Mouse (Mus musculus): ENCODE results near the gene Nav2.

The Nav2 gene

GRCm38 (mm10) chr7:49496766-49497425 is 588.4 kb downstream of the Nav2 start:
- in situ Hi-C loops (cut with MboI, MseI), result no loop called here

GRCm38 (mm10) chr7:49497426-49497892 is 588.9 kb downstream of the Nav2 start:
- in situ Hi-C loops (cut with MboI, MseI), result no loop called here

DNA sequence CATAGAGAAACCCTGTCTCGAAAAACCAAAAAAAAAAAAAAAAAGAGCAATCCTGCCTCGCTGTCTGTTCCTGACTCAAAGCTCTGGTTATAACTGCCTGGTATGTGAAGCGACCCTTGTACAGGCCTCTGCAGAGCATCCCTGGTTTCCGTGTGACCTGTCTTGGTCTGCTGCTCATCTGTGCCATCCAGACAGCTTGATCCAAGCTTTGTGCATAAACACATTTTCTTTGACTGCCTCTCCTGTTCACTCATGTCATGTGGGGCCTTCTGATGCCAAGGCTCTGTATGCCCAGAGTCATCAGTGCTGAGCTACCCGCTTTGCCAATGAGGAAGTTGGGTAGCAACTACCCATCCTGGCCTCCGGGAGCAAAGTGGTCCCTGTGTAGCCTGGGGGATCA is 591.1 kb downstream of the Nav2 start:
- in situ Hi-C loops (cut with MboI, MseI), result no loop called here

DNA sequence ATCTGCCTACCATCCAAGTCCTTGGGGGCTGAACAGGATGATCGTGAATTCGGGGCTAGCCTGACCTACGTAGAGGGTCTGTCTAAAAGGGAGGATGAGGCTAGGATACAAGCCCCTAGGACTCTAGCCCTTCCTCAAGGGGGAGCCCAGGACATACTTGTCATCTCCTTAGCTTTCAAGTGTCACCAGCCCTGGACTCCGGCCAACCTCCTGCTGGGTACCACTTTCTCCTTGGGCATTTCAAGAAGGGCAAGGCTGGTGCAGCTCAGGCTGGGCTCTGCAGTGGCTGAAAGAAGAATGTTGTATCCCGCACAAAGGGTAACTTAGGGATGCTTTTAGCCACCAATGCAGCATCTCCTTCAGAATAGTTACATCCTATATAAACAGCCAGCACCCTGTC is 592.4 kb downstream of the Nav2 start:
- in situ Hi-C loops (cut with MboI, MseI), result no loop called here

DNA sequence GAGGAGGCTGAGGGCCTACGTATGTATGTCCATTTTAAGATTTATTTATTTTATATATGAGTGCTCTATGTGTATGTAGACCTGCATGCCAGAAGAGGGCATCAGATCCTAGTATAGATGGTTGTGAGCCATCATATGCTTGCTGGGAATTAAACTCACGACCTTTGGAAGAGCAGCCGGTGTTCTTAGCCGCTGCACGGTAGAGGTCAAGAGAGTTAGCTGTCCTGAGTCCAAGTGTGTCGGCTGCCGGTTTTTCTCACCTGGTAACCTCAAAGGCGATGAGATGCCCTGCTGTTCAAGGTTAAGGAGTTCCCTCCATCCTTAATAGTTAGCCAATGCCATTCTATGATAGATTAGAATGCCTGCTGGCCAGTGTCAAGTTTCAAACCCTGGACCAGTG is 594.9 kb downstream of the Nav2 start:
- in situ Hi-C loops (cut with MboI, MseI), result no loop called here

DNA sequence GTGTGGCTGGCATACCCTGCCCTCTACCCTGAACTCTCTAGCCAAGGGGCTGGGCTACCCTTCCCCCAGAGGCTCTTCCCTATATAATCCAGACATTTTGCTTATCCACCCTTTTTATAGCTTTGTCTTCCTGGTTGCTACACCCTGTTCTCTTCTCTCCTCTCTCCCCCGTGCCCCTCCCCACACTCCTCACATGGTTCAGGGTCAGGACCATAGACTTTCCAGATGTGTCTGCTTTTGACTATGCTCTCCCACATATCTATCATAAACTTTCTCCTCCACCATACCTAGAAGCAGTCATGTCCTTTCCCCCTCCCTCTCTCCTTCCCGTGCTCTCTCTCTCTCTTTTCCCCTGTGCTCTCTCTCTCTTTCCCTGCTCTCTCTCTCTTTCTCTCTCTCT is 595.4 kb downstream of the Nav2 start:
- in situ Hi-C loops (cut with MboI, MseI), result no loop called here

DNA sequence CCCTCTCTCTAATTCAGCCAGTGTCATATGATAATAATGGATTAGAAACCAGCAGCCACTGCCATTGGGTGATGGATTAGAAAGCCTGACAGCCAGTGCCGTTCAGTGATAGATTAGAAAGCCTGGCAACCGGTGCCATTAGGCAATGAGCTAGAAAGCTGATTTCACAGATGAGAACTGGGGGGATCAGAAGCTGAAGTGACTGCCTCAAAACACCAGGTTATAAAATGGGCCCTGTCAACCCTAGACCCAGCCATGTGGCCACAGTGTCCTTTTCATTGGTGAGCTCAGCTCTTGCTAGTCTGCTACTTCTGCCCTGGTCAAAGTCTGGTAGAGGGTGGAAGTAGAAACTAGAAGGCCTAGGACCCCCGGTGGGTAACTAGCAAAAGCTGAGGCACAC is 595.8 kb downstream of the Nav2 start:
- in situ Hi-C loops (cut with MboI, MseI), result no loop called here

DNA sequence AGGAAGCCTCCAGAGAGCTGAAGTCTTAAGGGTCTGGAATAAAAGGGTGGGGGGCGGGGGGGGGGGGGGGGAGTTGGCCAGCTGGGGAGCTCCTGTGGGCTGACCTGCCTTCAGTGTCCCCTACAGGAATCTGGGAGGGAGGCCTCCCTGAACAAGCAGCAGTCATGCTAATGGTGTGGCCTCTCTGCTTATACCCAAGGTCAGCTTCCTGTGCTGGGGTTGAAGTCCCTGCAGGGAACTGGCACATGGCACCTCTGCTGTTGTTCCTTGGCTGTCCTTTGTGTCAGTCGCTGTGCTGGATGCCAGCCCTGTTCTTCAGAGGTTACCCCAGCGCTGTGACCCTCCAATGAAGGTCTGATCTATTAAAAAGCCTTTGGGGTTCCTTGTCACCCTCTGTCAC is 596.5 kb downstream of the Nav2 start:
- in situ Hi-C loops (cut with MboI, MseI), result no loop called here

DNA sequence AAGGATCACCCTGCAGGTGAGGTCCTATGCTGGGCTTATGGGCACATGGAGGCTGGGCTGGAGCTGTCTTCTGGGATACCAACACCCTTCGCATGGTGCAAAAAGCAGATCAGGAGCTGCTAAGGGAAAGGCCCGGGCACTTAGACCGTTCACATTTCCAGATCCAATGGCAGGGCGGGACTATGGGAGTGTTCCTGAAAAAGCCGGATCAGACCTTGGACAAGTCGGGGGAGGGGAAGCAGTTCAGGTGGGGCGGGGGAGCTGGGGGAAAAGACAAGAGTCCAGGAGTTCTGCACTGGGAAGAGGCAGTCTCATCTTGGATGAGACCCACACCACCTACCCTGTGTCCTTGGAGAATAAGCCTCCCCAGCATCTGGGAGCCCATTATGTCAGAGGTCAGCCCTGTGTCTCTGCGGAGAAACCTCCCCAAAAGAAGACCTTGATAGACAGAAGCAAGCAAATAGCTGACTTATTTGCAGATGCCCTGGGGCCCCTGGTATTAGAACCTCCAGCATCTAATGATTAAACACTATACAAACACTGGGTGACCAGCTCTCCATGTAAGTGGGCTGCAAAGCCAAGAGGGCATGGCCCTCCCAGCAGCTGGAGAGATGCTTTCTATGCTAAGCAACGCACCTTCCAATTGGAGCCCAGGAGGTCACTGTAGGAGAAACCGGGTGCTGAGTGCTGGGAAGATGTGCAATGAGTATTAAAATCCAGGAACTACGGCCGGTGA is 597.7 kb downstream of the Nav2 start:
- in situ Hi-C loops (cut with MboI, MseI), result no loop called here

- in situ Hi-C loops (cut with MboI, MseI), result no loop called here
Observed at GRCm38 (mm10) chr7:49507943-49508506, 599.5 kb downstream of the Nav2 start.

- in situ Hi-C loops (cut with MboI, MseI), result no loop called here
Observed at GRCm38 (mm10) chr7:49511820-49512453, 603.4 kb downstream of the Nav2 start.

DNA sequence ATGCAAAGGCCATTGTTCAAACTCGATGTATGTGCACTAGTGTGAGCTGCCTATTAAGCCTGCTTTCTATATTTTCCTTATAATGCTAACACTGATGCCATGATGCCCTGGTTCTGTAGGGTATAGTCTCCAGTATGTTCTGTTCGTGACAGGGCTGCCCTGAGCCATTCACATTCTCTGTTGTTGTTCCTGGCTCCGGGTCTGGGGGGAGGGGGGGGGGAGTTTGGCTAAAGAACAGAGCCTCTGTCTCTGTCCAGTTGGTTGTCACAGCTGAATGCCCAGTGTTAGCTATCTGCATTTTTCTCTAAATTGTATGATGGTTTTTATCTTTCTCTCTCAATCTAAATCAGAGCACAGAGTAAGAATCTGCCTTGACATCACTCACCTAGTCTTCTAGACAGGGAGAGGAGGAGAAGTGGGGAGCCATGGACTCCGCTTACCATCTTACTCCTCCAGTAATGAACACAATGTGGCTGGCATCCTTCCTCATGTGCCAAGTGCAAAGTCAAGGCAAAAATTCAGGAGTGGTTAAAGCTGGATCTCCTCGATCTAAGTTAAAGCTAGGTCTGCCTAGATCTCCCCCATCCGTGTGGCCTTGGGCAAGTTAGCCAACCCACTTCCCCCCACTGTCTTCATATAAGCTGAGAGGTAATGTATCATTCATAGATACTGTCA is 605.4 kb downstream of the Nav2 start:
- in situ Hi-C loops (cut with MboI, MseI), result no loop called here

- in situ Hi-C loops (cut with MboI, MseI), result no loop called here
Observed at GRCm38 (mm10) chr7:49515012-49515411, 606.5 kb downstream of the Nav2 start.

DNA sequence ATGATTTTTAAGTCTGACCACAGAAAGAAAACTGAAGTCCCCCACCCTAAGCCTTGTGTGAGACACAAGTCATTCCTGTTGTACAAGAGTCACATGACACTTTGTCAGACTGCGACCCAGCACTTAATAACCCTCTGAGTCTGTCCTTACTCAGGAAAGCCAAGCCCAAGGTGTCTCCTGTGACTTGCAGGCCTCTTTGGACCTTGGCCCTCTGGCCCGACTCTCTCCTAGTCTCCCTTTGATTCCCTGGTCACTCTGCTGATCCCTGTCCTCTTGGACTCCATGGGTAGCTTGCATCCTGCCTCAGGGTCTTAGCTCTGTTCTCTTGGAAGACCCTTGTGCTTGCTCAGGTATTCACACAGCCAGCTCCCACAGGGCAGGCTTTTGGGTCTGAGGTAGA is 612.0 kb downstream of the Nav2 start:
- in situ Hi-C loops (cut with MboI, MseI), result no loop called here

GRCm38 (mm10) chr7:49521349-49521748 is 612.8 kb downstream of the Nav2 start:
- in situ Hi-C loops (cut with MboI, MseI), result no loop called here

DNA sequence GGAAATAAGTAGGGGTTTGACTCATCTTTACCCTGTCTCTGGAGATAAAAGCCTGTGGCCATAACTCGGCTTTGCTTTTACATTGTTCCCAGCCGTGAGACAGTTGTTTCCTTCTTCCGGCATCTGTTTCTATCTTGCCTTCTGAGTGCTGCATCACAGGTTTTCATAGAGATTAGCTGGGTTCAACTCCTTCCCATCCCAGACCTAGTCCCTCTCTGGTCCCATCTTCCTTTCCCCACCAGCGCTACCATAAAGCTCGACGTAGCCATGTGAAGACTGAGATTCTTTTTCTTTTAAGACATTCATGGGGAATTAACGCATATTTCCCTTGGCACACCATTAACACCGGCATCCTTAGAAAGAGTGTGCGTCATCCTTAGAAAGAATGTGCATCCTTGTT is 613.5 kb downstream of the Nav2 start:
- in situ Hi-C loops (cut with MboI, MseI), result no loop called here

- in situ Hi-C loops (cut with MboI, MseI), result no loop called here
Observed at GRCm38 (mm10) chr7:49522411-49523114, 614.0 kb downstream of the Nav2 start.

DNA sequence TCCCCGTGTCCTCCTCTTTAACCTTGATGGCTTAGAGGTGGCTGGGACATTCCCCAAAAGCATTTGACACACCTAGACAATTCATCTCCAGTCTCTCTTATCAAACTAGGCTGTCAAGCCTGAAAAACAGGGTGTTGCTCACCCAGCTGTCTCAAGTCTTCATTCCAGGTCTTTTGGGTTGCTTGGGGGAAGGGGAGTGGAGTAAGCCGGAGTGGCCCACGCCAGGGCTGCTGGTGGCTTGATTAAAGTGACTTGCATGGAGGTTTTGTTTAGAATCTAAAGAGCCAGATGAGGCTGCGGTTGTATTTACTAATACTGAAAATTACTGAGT is 614.6 kb downstream of the Nav2 start:
- in situ Hi-C loops (cut with MboI, MseI), result no loop called here

DNA sequence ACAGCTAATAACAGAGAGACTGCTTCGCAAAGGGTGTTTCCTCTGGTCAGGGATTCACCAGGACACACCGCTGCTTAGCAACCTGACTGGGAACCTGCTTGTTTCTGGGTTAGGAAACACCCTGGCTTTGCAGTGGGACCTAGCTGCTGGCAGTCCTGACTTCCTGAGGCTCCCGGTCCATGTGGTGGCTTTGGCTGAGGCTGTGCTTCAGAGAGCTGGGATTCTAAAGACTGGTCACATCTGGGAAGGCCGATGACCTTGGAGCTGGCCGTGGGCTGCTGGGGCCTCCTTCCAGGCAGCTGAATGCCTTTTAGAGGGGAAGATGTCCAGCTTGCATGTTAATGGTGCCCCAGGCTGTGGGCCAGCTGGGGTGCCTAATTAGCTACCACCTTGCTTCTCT is 615.2 kb downstream of the Nav2 start:
- in situ Hi-C loops (cut with MboI, MseI), result no loop called here

DNA sequence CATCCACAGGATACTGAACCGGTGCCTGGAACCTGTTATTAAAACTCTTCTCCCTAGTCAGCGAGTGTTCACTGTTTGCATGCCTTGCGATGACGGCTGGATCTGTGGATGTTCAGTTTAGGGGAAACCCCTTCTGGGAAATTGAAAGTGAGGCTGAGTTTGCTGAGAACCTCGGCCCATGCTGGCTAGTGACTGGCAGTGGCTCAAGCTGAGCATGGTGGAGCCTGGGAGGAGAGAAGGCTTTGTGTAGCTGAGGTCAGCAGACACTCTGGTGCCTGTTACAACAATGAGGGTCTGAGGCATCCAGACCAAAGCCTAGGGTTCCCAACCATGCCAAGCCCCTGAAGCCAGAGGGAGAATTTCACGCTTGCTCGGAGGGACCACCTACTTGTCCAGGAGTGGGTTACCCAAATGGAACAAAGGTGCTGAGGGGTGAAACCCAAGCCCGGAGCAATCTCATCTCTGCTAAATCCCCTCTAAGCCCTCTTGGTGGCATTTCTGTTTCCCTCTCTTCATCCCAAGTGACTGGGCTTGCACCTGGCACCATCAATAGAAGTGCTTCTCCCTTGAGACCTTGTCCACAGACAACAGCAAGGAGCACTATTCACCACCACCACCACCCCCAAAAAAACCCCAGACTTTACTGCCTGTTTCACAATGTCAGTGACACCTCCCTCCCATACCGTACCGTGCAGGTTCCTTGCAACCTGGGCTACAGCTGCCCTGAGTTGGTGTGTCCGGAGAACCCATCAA is 617.0 kb downstream of the Nav2 start:
- in situ Hi-C loops (cut with MboI, MseI), result no loop called here

DNA sequence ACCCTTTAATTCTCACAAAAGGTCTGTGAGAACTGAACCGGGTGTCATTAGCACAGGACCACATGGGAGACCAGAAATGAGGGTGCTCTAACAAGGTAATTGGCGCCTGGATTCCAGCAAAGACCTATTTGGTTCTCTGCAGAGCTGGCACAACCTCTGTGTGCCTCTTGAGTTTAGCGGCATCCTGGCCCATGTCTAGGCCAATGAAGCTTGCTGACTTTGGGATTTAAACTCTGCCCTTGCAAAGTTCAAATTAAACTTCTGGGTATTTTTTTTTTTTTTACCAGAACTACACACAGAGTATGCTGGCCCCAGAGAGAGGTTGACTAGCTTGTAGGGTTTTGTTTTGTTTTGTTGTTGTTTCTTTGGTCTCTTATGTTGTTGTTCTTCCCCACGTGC is 617.6 kb downstream of the Nav2 start:
- in situ Hi-C loops (cut with MboI, MseI), result no loop called here

All from T-helper 17 cell (primary cell).